Mouse (Mus musculus): Measurements from ENCODE around the gene Hnrnpr.

Hnrnpr gene

DNA sequence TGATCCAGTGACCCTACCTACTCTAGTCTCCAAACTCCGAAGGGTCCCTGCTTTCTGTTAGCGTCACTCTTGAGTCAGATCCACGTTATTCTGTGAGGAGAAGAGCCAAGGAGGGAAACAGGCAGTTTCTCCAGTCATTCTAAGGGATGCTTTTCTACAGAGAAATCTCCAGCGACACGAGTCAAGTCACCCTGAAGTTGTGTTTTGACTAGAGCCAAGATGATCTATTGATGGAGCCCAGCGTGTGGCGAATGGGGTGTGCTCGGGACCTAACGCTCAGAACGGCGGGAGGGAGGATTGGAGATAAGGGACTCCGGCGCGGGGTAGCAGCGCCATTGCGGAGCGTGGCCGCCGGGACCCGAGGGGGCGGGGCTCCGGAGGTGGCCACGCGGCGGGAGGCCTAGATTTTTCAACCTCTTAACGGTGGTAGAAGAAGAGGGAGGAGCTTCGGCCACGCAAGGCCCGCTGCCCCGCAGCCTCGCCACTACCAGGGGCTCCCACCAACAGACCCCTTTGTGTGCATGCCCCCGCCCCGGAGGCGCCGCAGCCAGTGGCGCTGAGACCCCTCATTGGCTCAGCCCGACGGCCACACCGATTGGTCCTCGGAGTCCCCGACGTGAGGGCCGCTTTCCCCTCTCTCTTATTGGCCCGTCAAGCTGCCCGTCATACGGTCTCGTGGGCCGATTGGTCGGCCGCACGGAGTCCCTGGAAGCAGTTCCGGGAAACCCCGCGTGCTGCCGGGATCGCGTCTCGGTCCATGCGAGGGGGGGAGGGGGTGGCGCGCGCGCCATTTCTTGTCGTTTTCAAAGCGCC, at the start of gene Hnrnpr:
Gene Hnrnpr (plus strand): TSS at position 714 of the 813 bp plus-strand sequence.
- peak; percentile 100 for DNase-seq

DNA sequence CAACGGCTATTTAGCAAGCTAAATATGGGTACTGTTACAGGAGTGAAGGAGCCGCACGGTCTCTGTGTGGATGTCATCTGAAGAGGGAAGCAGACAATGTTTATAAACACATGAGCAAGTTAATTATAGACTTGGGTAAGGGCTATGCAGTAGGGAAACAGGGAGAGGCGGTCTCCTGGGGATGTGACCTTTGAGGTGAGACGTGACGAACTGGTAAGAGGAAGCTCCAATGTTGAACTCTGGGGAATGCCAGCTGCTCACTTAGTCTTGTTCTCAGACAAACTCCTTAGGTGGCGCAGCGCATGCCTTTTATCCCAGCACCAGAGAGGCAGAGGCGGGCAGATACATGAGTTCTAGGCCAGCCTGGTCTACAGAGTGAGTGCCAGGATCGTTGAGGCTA, 48.8 kb upstream of the Hnrnpr start:
- no peak for DNase-seq

DNA sequence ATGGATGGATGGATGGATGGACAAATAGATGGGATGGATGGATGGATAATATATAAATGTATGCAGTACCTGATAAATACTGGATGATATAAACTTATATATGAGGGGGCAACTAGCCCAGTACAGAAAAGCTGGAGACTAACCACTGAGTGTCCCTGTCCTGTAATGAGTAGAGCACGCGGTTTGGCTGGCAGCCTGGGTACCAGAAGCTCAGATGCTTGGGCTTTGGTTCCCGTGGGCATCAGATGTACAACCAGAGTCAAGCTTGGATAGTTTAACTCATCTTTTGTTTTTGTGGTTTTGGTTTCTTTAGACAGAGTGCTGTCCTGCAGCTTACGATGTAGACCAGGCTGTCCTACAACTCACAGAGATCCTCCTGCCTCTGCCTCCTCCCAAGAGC, 47.2 kb upstream of the Hnrnpr start:
- DNase-seq = no peak

GRCm38 (mm10) chr4:136266716-136267343, 43.9 kb upstream of the Hnrnpr start:
- no peak for DNase-seq

DNA sequence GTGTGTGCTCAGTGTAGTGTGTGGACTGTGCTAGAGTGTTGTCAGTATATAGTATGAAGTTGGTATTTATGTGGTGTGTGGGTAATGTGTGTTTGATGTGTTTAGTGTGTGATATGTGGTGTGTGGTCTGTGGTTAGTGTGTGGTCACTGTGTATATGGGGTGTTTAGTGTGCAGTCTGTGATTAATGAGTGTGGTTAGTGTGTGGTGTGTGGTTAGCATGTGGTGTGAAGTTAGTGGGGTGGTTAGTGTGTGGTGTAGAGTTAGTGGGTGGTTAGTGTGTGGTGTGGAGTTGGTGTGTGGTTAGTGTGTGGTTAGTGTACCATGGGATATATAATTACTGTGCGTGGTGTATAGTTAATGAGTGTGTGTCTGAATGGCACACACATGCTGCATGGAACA, 41.8 kb upstream of the Hnrnpr start:
- DNase-seq = no peak

GRCm38 (mm10) chr4:136270648-136271047, 40.1 kb upstream of the Hnrnpr start:
- DNase-seq = no peak

GRCm38 (mm10) chr4:136281097-136281496, 29.6 kb upstream of the Hnrnpr start:
- DNase-seq = no peak

- DNase-seq = no peak
Measured at GRCm38 (mm10) chr4:136281611-136282010, 29.1 kb upstream of the Hnrnpr start.

- no peak for DNase-seq
Measured at GRCm38 (mm10) chr4:136282621-136283480, 27.9 kb upstream of the Hnrnpr start.

DNA sequence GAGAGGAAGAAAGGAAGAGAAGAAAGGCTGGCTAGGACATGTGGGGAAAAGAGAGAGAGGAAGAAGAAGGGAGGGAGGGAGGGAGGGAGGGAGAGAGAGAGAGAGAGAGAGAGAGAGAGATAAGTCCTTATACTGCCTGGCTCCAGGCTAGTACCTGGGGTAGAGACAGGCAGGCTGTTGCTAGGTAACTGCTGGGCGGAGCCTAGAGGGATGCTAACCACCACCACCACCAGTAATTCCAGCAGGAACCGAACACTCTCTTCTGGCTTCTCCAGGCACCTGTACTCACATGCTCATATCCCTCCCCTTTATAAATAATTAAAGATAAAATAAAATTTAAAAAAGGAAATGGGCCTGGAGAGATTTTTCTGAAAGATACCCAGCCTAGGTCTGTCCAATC, 27.0 kb upstream of the Hnrnpr start:
- peak; percentile 54 to 61 for DNase-seq

GRCm38 (mm10) chr4:136284455-136284854, 26.3 kb upstream of the Hnrnpr start, which contains the start of gene Zfp46:
Gene Zfp46, plus strand, starts transcription at chr4:136284683.
- DNase-seq = peak; percentile 90 to 94

GRCm38 (mm10) chr4:136284891-136285290, 25.9 kb upstream of the Hnrnpr start:
- DNase-seq = peak in 1 of 2 experiments; percentile 45

GRCm38 (mm10) chr4:136285348-136285810, 25.4 kb upstream of the Hnrnpr start:
- peak; percentile 92 to 94 for DNase-seq

GRCm38 (mm10) chr4:136285811-136286371, 24.9 kb upstream of the Hnrnpr start:
- DNase-seq = peak; percentile 97 to 98

DNA sequence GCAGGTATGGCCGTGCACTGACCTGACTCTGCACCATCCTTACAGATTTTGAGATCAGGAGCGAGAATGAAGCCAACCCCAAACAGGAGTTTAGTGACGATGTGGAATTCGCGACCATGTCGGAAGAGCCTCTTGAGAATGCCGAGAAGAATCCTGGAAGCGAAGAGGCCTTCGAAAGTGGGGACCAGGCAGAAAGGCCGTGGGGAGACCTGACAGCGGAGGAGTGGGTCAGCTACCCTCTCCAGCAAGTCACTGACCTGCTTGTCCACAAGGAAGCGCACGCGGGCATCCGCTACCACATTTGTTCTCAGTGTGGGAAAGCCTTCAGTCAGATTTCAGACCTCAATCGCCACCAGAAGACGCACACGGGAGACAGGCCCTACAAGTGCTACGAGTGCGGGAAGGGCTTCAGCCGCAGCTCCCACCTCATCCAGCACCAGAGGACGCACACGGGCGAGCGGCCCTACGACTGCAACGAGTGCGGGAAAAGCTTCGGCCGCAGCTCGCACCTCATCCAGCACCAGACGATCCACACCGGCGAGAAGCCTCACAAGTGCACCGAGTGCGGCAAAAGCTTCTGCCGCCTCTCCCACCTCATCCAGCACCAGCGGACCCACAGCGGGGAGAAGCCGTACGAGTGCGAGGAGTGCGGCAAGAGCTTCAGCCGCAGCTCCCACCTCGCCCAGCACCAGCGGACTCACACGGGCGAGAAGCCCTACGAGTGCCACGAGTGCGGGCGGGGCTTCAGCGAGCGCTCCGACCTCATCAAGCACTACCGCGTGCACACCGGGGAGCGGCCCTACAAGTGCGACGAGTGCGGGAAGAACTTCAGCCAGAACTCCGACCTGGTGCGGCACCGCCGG, 20.6 kb upstream of the Hnrnpr start:
- no peak for DNase-seq

GRCm38 (mm10) chr4:136290781-136291595, 19.8 kb upstream of the Hnrnpr start:
- no peak for DNase-seq

- DNase-seq = no peak
Measured at GRCm38 (mm10) chr4:136291692-136292091, 19.1 kb upstream of the Hnrnpr start.

- DNase-seq = no peak
Measured at GRCm38 (mm10) chr4:136295941-136296340, 14.8 kb upstream of the Hnrnpr start.

DNA sequence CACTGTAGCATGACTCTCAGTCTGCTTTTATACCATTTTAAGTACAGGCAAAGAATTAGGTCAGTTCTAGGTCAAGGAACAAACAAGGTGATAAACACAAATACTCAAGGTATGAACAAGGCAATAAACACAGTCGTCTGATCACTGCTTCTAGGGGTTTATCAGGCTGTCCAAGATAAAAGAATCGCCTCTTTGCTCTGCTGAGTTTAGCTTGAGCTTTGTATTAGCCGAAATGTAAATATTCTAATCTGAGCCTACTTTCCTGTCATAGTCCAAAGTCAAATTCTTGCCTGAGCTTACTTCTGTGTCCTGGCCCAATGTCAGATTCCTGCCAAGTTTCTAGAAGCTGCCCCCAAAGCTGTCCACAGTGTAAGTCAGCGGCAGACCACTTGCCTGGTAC, 8.3 kb upstream of the Hnrnpr start:
- no peak for DNase-seq

GRCm38 (mm10) chr4:136304181-136304580, 6.6 kb upstream of the Hnrnpr start:
- DNase-seq = no peak

- DNase-seq = no peak
Measured at GRCm38 (mm10) chr4:136308355-136308754, 2.4 kb upstream of the Hnrnpr start.

Measured in cerebellum, postnatal 14 days (tissue).